Mouse (Mus musculus) adipocyte (in vitro differentiated cells): ENCODE data around the gene Plxna1.

Experiments
- DNase-seq: peaks from one replicate; pipeline ENCODE4 v3.0.0-alpha.2; 2016; ENCODE audit warnings: low spot score

Gene Plxna1

DNA sequence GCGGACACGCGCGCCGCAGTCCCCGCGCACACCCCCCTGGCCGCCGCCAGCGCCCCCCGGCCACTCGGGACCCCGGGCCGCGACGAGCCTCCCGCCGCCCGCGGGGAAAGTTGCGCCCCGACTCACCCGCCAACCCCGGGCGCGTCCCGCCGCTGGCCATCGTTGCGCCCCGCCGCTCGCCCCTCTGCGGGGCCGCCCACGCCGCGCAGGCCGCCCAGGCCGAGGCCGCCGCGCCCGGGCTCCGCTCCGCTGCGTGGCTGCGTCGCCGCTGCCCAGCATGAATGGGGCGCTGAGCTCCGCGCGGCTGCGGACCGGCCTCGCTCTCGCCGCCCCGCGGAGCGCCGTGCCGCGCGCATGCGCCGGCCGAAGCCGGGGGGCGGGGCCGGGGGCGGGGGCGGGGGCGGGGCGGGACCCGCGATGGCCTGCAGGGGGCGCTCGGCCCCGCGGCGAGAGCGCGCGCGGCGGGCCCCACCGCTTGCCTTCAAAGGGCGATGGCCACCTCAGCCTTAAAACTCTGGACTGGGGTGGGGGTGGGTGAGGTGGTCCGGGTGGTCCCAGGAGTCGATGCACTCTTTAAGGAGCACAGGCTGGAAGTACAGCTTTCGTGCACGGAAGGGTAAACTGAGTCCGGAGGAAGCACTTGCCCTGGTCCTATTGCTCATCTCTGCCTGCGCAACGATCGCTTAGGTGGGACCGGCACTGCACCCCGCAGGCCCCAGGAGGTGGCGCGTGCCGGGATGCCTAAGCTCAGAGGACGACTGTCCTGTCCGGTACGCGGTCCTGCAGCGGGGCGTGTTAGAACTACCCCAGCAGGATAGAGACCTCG, at the start of gene Plxna1:
Gene Plxna1, minus strand, starts transcription at position 340 of the 826 bp plus-strand sequence.
- peak; percentile 61 for DNase-seq

DNA sequence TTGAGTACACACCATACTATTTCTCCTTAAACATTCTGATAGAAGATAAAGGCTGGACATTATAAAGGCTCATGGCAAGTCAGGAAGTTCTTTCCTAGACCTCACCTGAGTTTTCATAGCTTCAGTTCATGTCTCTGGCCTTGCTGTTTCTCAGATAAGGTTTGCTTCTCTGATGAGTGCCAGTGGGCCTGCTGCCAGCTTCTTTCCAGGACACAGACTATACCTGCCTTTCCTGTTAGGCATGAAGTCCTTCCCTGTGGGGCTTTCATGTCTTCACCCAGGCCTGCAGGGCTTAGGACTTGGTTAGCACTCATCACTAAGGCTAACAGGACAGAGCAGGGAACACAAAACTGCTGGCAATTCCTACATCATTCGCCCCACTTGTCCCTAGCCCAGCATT, 46.6 kb upstream of the Plxna1 start:
- no peak for DNase-seq

GRCm38 (mm10) chr6:89408259-89408658, 45.8 kb upstream of the Plxna1 start:
- DNase-seq: no peak

- DNase-seq: no peak
Observed at GRCm38 (mm10) chr6:89407247-89407889, 44.9 kb upstream of the Plxna1 start.

GRCm38 (mm10) chr6:89404964-89405363, 42.5 kb upstream of the Plxna1 start:
- no peak for DNase-seq

GRCm38 (mm10) chr6:89403257-89404225, 41.1 kb upstream of the Plxna1 start:
- peak; percentile 62 for DNase-seq

DNA sequence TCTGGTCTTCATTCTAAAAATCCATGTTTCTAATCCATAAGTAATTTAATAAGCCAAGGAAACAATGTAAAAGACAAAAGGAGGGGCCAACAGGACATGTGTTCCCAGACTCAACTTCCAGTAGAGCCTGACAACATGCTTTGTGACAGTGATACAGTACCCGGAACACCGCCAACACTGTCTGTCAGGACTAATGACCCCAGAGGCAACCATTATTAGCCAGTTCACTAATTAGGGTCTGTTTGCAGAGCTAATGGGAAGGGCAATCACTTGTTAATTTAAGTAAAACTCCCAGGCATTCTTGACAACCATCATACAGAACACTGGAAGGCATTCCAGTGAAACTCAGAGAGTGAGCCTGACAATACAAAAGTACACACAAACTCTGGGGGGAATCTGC, 40.0 kb upstream of the Plxna1 start:
- DNase-seq: no peak

- no peak for DNase-seq
Observed at GRCm38 (mm10) chr6:89399564-89399963, 37.1 kb upstream of the Plxna1 start.

- DNase-seq: no peak
Observed at GRCm38 (mm10) chr6:89397919-89398318, 35.5 kb upstream of the Plxna1 start.

GRCm38 (mm10) chr6:89393820-89394219, 31.4 kb upstream of the Plxna1 start:
- DNase-seq: no peak

- DNase-seq: no peak
Observed at GRCm38 (mm10) chr6:89392213-89392612, 29.8 kb upstream of the Plxna1 start.

- DNase-seq: no peak
Observed at GRCm38 (mm10) chr6:89389771-89390170, 27.4 kb upstream of the Plxna1 start.

DNA sequence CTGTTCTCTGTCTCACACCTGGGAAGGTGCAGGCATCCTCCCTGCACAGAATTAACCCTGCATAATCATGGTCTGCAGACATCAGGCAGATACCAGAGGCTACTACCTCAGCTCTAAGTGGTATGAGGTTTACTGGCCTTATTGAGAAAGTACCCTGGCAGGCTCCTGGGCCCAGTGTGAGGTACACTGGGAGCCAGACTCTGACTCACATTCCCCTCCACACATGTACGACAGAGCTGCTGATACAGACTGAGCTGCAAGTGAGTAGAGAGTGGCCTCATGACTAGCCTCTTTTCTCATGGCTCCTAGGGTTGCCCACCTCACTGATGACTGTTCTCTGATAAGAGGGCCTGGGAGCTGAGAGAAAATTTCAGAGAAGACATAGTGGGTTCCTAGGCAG, 24.5 kb upstream of the Plxna1 start:
- no peak for DNase-seq

DNA sequence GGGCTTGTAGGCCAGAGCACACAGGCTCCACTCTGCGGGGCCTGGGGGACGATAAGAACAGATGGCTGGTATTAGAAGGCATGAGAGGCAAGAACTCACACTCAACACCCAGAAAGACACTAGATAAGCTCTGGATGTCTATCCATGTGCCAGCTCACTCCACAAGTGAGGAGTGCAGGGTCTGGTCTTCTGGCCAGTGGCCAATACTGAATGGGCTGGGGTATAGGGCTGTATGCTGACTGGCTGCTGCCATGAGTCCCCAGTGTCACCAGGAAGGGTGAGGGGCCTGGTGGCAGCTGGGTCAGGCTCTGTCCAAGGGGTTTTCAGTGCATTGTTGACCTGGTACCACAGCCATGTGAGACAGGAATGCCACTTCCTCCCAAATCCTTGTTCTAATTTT, 22.3 kb upstream of the Plxna1 start:
- DNase-seq: no peak

- no peak for DNase-seq
Observed at GRCm38 (mm10) chr6:89381851-89382250, 19.4 kb upstream of the Plxna1 start.

DNA sequence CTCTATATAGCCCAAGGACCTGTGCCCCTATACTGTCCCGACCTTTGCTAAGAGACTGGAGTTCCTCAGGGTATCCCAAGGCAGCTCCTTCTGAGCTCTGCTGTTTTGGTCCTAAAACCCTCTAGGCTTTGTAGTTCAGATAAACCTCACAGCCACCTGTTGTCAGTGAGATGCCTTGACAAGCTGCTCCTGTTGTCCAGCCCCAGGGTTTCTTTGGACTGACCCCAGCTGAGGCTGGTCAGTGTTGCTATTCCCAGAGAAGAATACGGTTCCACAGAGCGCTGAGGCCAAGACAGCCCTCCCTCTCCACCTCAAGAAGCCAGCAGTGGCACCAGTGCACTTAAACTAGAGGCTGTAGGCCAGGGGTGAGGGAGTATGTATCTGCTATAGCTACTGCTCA, 18.8 kb upstream of the Plxna1 start:
- peak; percentile 43 for DNase-seq

DNA sequence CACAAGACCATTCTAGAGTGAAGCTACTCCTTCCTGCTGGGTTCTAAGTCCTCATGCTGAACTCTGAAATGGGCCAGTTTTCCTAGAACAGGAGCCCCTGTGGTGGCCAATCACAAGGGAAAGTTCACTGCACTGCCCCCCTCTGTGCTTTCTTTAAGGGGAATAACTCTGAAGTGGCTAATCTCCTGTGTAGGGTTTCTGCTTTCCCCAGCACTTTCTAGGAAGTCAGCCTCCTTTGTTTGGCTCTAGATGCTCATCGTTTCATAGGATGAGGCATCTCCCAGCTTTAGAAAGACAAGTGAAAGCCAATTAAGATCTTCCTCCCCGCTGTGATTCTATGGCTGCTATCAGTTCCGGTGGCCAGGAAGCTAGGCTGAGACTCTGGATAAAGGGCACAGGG, 18.3 kb upstream of the Plxna1 start:
- no peak for DNase-seq

DNA sequence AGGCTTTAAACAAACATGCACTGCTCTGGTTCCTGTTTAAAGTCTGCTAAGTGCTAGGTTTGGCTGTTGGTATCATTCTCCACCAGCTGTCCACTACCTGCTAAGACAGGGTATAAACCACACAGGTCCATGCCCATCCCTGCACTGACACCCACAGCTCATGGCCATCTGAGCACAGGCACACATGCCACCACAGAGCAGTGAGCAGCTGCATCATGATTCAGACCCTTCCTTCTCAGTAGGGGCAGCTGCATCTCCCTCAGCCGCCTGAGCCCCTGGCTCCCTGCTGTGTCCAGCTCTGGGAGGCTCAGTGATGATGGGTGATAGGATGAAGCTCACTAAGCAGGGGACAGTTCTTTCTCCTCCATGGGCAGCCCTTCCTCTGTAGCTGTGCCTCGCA, 15.8 kb upstream of the Plxna1 start:
- no peak for DNase-seq

GRCm38 (mm10) chr6:89368812-89369211, 6.4 kb upstream of the Plxna1 start:
- peak; percentile 63 for DNase-seq

- DNase-seq: no peak
Observed at GRCm38 (mm10) chr6:89364342-89364741, 1.9 kb upstream of the Plxna1 start.

DNA sequence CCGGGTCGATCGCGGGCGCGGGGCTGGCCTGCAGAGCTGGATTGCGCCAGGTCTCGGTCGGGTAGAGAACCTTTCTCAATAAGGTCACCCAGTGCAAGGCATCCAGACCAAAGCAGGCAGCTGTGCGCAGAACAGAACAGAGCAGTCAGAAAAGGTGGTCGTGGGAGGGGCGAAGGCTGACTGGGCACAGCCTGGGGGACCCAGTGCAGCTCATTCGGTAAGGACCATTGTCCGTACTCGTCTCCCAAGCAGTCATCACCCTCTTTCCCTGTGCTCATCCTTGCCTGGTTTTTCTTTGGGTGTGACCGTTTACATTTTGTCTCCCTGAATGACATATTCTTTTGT, 659 bp upstream of the Plxna1 start:
- DNase-seq: no peak
